Mouse (Mus musculus) embryonic fibroblast, embryonic 13.5 days (primary cell): ENCODE data around the gene Kcnj16.

ENCODE experiments used
- CTCF ChIP-seq: IDR thresholded peaks from 2 replicates; pipeline ENCODE4 v1.5.1; 2011; ENCODE audit warnings: mild to moderate bottlenecking, control low read depth, low read length, moderate library complexity, borderline replicate concordance; ENCODE audit not compliant: insufficient read depth
- POLR2A ChIP-seq: IDR thresholded peaks from 2 replicates; pipeline ENCODE4 v1.6.1; 2011; ENCODE audit warnings: low read depth, mild to moderate bottlenecking, control low read depth, low read length, moderate library complexity

GRCm38 (mm10) chr11:111060216-111060615 is 92.4 kb downstream of the Kcnj16 start:
- TF ChIP-seq CTCF (no peak), POLR2A (no peak)
